Mouse (Mus musculus) erythroblast, embryonic 14.5 days (primary cell): ENCODE data around the gene Med19.

Experiments
- GATA1 ChIP-seq: IDR thresholded peaks from 2 replicates; pipeline ENCODE4 v1.6.1; 2012; ENCODE audit warnings: low read length, inconsistent platforms, mixed read lengths
- TAL1 ChIP-seq: IDR thresholded peaks from 3 replicates; pipeline ENCODE4 v1.6.1; 2012; ENCODE audit warnings: low read length, inconsistent platforms, mixed read lengths

GRCm38 (mm10) chr2:84725770-84726169, 47.6 kb downstream of the Med19 start:
- TF ChIP-seq GATA1 (no peak), TAL1 (no peak)
